Mouse (Mus musculus) ZHBTc4 (cell line): ENCODE results near the gene Asb4.

Source experiments
- DNase-seq: peaks from one replicate; pipeline ENCODE4 v3.0.0-alpha.2; 2011; ENCODE audit warnings: low read depth, low spot score

Gene Asb4

GRCm38 (mm10) chr6:5444331-5444898 is 61.2 kb downstream of the Asb4 start:
- DNase-seq, result no peak

GRCm38 (mm10) chr6:5447013-5447412 is 63.8 kb downstream of the Asb4 start:
- DNase-seq, result no peak

- DNase-seq, result peak; percentile 33
Measured at GRCm38 (mm10) chr6:5447546-5447945, 64.4 kb downstream of the Asb4 start.

DNA sequence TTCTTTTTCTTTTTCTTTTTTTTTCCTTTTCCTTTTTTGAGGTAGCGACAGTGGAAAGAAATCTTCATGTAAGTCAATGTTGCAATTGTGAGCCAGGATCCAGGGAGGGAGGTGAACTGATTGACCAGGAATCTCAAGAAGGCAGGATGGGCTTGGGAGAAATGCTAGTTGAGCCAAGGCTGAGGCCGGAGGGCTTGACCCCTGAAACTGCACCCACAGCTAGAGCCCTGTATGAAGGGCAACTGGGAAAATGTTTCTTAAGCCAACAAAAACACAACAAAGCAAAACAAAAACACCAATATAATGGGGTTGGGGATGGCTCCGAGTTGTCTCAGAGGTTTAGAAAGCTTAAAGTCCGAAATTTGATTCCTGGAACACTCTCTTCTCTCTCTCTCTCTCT is 65.2 kb downstream of the Asb4 start:
- no peak for DNase-seq

DNA sequence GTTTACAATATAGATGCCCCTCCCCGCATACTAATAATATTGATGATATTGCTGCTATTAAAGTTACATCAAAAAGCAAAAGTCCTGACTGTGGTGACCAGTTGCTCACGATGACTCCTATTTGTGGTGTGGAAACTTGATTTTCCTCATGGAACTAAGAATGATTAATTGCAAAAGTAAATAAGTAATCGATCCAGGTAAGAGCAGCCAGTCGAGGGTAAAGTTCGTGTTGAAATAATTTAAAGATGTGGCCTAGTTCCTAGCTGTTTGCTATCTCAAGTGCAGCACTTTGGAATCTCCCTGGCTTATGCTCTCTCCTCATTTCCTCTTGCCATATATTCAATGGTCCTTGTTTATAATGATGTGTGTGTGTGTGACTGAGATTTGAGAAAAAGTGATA is 66.7 kb downstream of the Asb4 start:
- DNase-seq, result no peak

GRCm38 (mm10) chr6:5455836-5456235 is 72.7 kb downstream of the Asb4 start:
- no peak for DNase-seq

- DNase-seq, result no peak
Measured at GRCm38 (mm10) chr6:5470480-5471318, 87.5 kb downstream of the Asb4 start.

- DNase-seq, result no peak
Measured at GRCm38 (mm10) chr6:5472692-5473091, 89.5 kb downstream of the Asb4 start.

- DNase-seq, result no peak
Measured at GRCm38 (mm10) chr6:5474021-5474420, 90.8 kb downstream of the Asb4 start.

- peak; percentile 55 for DNase-seq
Measured at GRCm38 (mm10) chr6:5481066-5481465, 97.9 kb downstream of the Asb4 start.

GRCm38 (mm10) chr6:5482270-5482783 is 99.1 kb downstream of the Asb4 start:
- DNase-seq, result peak; percentile 97
